9 mouse cellular contexts compared by ENCODE assay signal in genomic region chr4:127199406-127199805, GRCm38 (mm10). TPM values are rescaled to one million over a fixed set of nuclear protein-coding genes. Genes with fewer than 3 reads are reported as not detected.
DNase-seq lines count a peak whose midpoint lies in the region; ATAC-seq and TF ChIP-seq lines count a peak whose summit lies in the region.
"Had no signal": no experiment of that assay in that cellular context is flagged by ENCODE, and none has a peak within 500 bp of the region (broad histone marks: within the 10 kb centered on the region; RNA-seq: fewer than 3 reads in every experiment).

No protein-coding gene starts in this region.

- no peak overlapping the region for H3K4me3 ChIP-seq in intestine, postnatal 0 days (ENCODE audit: low read depth, low read length)
- H3K4me3 ChIP-seq in intestine, embryonic 16.5 days (ENCODE audit: low read length), result no peak overlapping the region
- H3K4me3 ChIP-seq in testis, adult 2 months (ENCODE audit: control insufficient read depth, low read depth, low read length), result peak overlapping the region; percentile 17; the same call in 1 of the 2 replicates
- H3K4me3 ChIP-seq in heart, embryonic 11.5 days (ENCODE audit: low read depth, low read length), result no peak overlapping the region
- H3K4me3 ChIP-seq: embryonic facial prominence, embryonic 15.5 days had no signal

- TF ChIP-seq CTCF in intestine, postnatal 0 days (IDR thresholded peaks at IDR 0.05; ENCODE audit: low read depth), result peak; percentile 53
- peak; percentile 80; the same call in 1 of the 2 replicates for TF ChIP-seq CTCF in testis, adult 2 months (IDR thresholded peaks at IDR 0.05; ENCODE audit: control insufficient read depth, insufficient read depth, insufficient replicate concordance, low read depth, low read length)

- no peak overlapping the region for H3K27ac ChIP-seq in intestine, postnatal 0 days (ENCODE audit: low read depth, low read length)
- H3K27ac ChIP-seq in intestine, embryonic 16.5 days (ENCODE audit: low read length), result no peak overlapping the region
- no peak overlapping the region for H3K27ac ChIP-seq in testis, adult 2 months (ENCODE audit: control insufficient read depth, insufficient read depth, low read depth, low read length)
- no peak overlapping the region for H3K27ac ChIP-seq in heart, embryonic 11.5 days (ENCODE audit: low read depth, low read length)
- H3K27ac ChIP-seq: embryonic facial prominence, embryonic 15.5 days had no signal

- 63% methylated on average over 12 of the region's 12 CpGs for WGBS in intestine, postnatal 0 days
- 57% methylated on average over 12 of the region's 12 CpGs for WGBS in intestine, embryonic 16.5 days
- WGBS in heart, embryonic 11.5 days (ENCODE audit: insufficient replicate concordance), result 56% methylated on average over 12 of the region's 12 CpGs

- no peak overlapping the region for H3K9ac ChIP-seq in intestine, postnatal 0 days (ENCODE audit: low read depth, low read length)
- H3K9ac ChIP-seq in intestine, embryonic 16.5 days (ENCODE audit: low read depth, low read length), result no peak overlapping the region
- H3K9ac ChIP-seq in heart, embryonic 11.5 days (ENCODE audit: low read depth, low read length), result no peak overlapping the region
- H3K9ac ChIP-seq: embryonic facial prominence, embryonic 15.5 days had no signal

- DNase-seq in testis, postnatal 10 days (ENCODE audit: low spot score), result no peak
- DNase-seq in brain, adult 2 months (ENCODE audit: low read depth, low spot score), result peak; percentile 48
- peak; percentile 8 to 13 for DNase-seq in thymus, postnatal 36 days
- DNase-seq in retina, postnatal 1 day, result no peak

- no peaks in the 10 kb centered on the region for H3K36me3 ChIP-seq in intestine, postnatal 0 days (ENCODE audit: control insufficient read depth, insufficient read depth)
- H3K36me3 ChIP-seq in intestine, embryonic 16.5 days (ENCODE audit: control insufficient read depth, insufficient read depth, low read length), result no peaks in the 10 kb centered on the region
- no peaks in the 10 kb centered on the region for H3K36me3 ChIP-seq in testis, adult 2 months (ENCODE audit: control insufficient read depth, insufficient read depth, low read length)
- no peaks in the 10 kb centered on the region for H3K36me3 ChIP-seq in heart, embryonic 11.5 days (ENCODE audit: control insufficient read depth, insufficient read depth, low read length)
- H3K36me3 ChIP-seq: embryonic facial prominence, embryonic 15.5 days had no signal

- H3K27me3 ChIP-seq in intestine, postnatal 0 days (replicated peaks; ENCODE audit: control insufficient read depth, insufficient read depth, low read length), result no peaks in the 10 kb centered on the region
- no peaks in the 10 kb centered on the region for H3K27me3 ChIP-seq in intestine, embryonic 16.5 days (replicated peaks; ENCODE audit: control insufficient read depth, insufficient read depth, low read length)
- H3K27me3 ChIP-seq in testis, adult 2 months (ENCODE audit: control insufficient read depth, insufficient read depth, low read length), result no peaks in the 10 kb centered on the region
- 0 out of 2 replicates have a peak, but pooled peaks cover 3% of the 10 kb centered on the region for H3K27me3 ChIP-seq in heart, embryonic 11.5 days (ENCODE audit: control insufficient read depth, insufficient read depth, low read length)

- H3K4me1 ChIP-seq in intestine, postnatal 0 days (replicated peaks; ENCODE audit: control insufficient read depth, insufficient read depth, low read length), result no peaks in the 10 kb centered on the region
- no peaks in the 10 kb centered on the region for H3K4me1 ChIP-seq in intestine, embryonic 16.5 days (ENCODE audit: control insufficient read depth, insufficient read depth, low read length)
- H3K4me1 ChIP-seq in testis, adult 2 months (ENCODE audit: control insufficient read depth, insufficient read depth, low read length), result peaks cover 7% of the 10 kb centered on the region
- peaks cover 7% of the 10 kb centered on the region; the same call in 1 of the 2 replicates for H3K4me1 ChIP-seq in heart, embryonic 11.5 days (ENCODE audit: control insufficient read depth, insufficient read depth, low read length)

- H3K9me3 ChIP-seq in intestine, postnatal 0 days (ENCODE audit: control insufficient read depth), result no peaks in the 10 kb centered on the region
- no peaks in the 10 kb centered on the region for H3K9me3 ChIP-seq in intestine, embryonic 16.5 days (ENCODE audit: control insufficient read depth, low read length)
- H3K9me3 ChIP-seq in heart, embryonic 11.5 days (replicated peaks; ENCODE audit: control insufficient read depth, low read length), result no peaks in the 10 kb centered on the region
- H3K9me3 ChIP-seq: embryonic facial prominence, embryonic 15.5 days had no signal

- H3K4me2 ChIP-seq in intestine, postnatal 0 days (replicated peaks; ENCODE audit: low read depth), result no peak overlapping the region
- H3K4me2 ChIP-seq in intestine, embryonic 16.5 days (ENCODE audit: low read depth, low read length), result no peak overlapping the region
- H3K4me2 ChIP-seq in heart, embryonic 11.5 days, result no peak overlapping the region
- H3K4me2 ChIP-seq: embryonic facial prominence, embryonic 15.5 days had no signal

- no peak for ATAC-seq in intestine, postnatal 0 days
- no peak for ATAC-seq in intestine, embryonic 16.5 days
- ATAC-seq in heart, embryonic 11.5 days (replicated peaks; ENCODE audit: insufficient number of reproducible peaks, low FRiP score, low TSS enrichment), result no peak

- no peak for TF ChIP-seq POLR2A in testis, adult 2 months (IDR thresholded peaks at IDR 0.05; ENCODE audit: control insufficient read depth, low read depth, low read length)

RNA-seq across cellular contexts. Expression of gene Dlgap3, which starts 30.4 kb away (rescaled TPM):
- 0.46 and 0.59 TPM in 2 replicates for polyA plus RNA-seq in intestine, postnatal 0 days (2015; fragmentation: Nextera tagmentation; extraction: Ambion mirVana)
- 0.50 and 0.75 TPM in 2 replicates for polyA plus RNA-seq in intestine, embryonic 16.5 days (2015; fragmentation: Nextera tagmentation; extraction: Ambion mirVana)
- 3.3 and 4.6 TPM in 2 replicates for polyA plus RNA-seq in testis, adult 2 months (2012; rRNA removed)
- 1.2 and 1.4 TPM in 2 replicates for polyA plus RNA-seq in heart, embryonic 11.5 days (2014; fragmentation: Nextera tagmentation; extraction: Ambion mirVana)

RNA-seq across cellular contexts. Expression of gene Smim12, which starts 44.2 kb away (rescaled TPM):
- polyA plus RNA-seq in intestine, postnatal 0 days (2015; fragmentation: Nextera tagmentation; extraction: Ambion mirVana), result 42.4 and 44.9 TPM in 2 replicates
- 56.1 and 63.3 TPM in 2 replicates for polyA plus RNA-seq in intestine, embryonic 16.5 days (2015; fragmentation: Nextera tagmentation; extraction: Ambion mirVana)
- polyA plus RNA-seq in testis, adult 2 months (2012; rRNA removed), result 24.2 and 25.3 TPM in 2 replicates
- polyA plus RNA-seq in heart, embryonic 11.5 days (2014; fragmentation: Nextera tagmentation; extraction: Ambion mirVana), result 62.2 and 67.7 TPM in 2 replicates

Comparison
In these comparisons a context has a peak if more than half of its experiments do, and no peak if none do; other contexts are left out.
1. DNase-seq: peak in brain, adult 2 months (single experiment) and thymus, postnatal 36 days (2 of 2); none in testis, postnatal 10 days (single experiment) and retina, postnatal 1 day (single experiment).